Mouse (Mus musculus) heart, postnatal 14 days (tissue): ENCODE results near the gene Dnajc4. TPM values are rescaled to one million over a fixed set of nuclear protein-coding genes. Genes with fewer than 3 reads are reported as not detected.
A peak's percentile ranks its signal among the peaks of the same experiment; 100 is the strongest.

ENCODE experiments used
- DNase-seq, 2 experiments: peaks; one replicate each; pipeline ENCODE4 v3.0.0; 2021 to 2022
- intact Hi-C: fragments of 180-260 bp; cut with DNase I; formaldehyde crosslinking; loops from one replicate; pipeline ENCODE4 v1.15.1; 2025
- long read RNA-seq, 2 experiments: library from polyadenylated mRNA; stranded (forward); transcript quantifications; one replicate each; pipeline ENCODE4 v2.0.0; 2021
- total RNA-seq, 2 experiments: library from RNA; stranded (reverse); gene quantifications; 2 replicates each; pipeline ENCODE4 v1.2.3; 2021

The Dnajc4 gene
- total RNA-seq, result 10 to 100 TPM; 54.8 to 62.7 TPM
- long read RNA-seq, experiment 1, transcript Dnajc4-201 (6 exons, 1,074 nt), result major isoform, 8 of 49 reads
- long read RNA-seq, experiment 1, partial matches to known transcripts, result 6 of 49 reads
- long read RNA-seq, experiment 1, other reads (novel, unspliced or antisense), result 34 of 49 reads
- long read RNA-seq, experiment 2, transcript Dnajc4-201 (6 exons, 1,074 nt), result major isoform, 8 of 41 reads
- long read RNA-seq, experiment 2, partial matches to known transcripts, result 5 of 41 reads
- long read RNA-seq, experiment 2, other reads (novel, unspliced or antisense), result 26 of 41 reads

GRCm38 (mm10) chr19:6992011-6992858 is at the start of gene Dnajc4:
TSS of gene Dnajc4 (minus strand) at chr19:6992572.
- DNase-seq, result peak; percentile 94 to 95
- intact Hi-C loops, result no loop called here

GRCm38 (mm10) chr19:7041171-7041570 is 48.8 kb upstream of the Dnajc4 start:
- intact Hi-C loops, result no loop called here
- no peak for DNase-seq

- intact Hi-C loops, result no loop called here
- DNase-seq, result no peak
Measured at GRCm38 (mm10) chr19:7040637-7041130, 48.3 kb upstream of the Dnajc4 start.

- intact Hi-C loops, result no loop called here
- DNase-seq, result peak; percentile 97 to 98
Measured at GRCm38 (mm10) chr19:7039841-7040636, 47.7 kb upstream of the Dnajc4 start, which contains the start of gene Stip1. TSS of gene Stip1 (minus strand) at chr19:7039967.

DNA sequence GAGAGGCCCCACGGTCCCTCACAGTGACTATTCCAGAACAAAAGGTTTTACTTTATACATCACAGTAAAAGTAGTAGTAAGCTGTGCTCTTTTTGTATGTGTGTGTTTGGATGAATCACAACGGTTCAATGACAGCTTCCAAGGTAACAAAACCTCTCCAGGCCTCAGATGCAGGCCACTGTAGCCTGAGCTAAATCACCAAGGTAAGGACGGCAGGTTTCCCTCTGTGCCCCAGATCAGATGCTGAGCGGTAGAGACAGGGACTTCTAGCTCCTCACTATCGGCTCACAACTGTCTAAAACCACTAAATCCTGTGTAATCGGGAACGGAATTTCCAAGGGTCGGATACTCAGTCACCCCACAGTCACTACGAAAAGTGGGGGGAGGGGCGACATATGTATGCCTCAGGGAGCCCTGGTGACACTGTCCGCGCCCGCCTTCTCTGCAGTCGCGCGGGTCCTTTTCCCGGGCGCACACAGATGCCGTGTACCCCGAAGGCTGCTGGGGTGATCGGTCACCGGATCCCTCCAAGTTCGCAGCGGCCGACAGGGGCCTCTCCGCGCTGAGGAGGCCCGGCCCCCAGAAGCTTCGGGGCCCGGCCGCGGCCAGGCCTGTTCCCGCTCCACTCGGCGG is 46.8 kb upstream of the Dnajc4 start:
- intact Hi-C loops, result no loop called here
- peak; percentile 42 to 51 for DNase-seq

GRCm38 (mm10) chr19:7034006-7034405 is 41.6 kb upstream of the Dnajc4 start:
- DNase-seq, result no peak
- intact Hi-C loops, result loop anchor here (5.0 kb wide), 1 partner anchor 37 kb away; the partner anchor contains the start of genes Nudt22 and Trpt1

DNA sequence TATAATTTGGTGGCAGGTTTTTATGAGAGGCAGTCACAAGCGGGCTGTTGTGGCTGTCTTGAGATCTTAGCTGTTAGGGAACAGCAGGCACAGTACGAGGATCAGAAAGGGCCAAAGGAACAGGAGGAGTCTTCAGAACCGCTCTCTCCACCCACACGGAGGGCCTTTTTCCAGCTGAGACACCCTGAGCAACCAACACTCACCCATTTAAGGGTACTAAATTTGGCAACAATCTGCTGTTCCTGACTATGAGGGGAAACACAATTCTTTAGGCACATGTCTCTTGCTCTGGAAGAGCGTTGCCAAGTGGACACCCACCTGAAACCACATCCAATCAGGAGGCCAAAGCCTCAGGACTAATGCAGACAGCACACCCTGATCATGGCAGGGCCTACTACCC is 37.2 kb upstream of the Dnajc4 start:
- intact Hi-C loops, result no loop called here
- DNase-seq, result no peak

- intact Hi-C loops, result loop anchor here (2.0 to 5.0 kb wide), 4 partner anchors 41 to 528 kb away; partner anchors contain the start of gene Catsperz
- peak; percentile 61 to 68 for DNase-seq
Measured at GRCm38 (mm10) chr19:7020224-7020641, 27.9 kb upstream of the Dnajc4 start.

GRCm38 (mm10) chr19:7019191-7019590 is 26.8 kb upstream of the Dnajc4 start, which contains the start of gene Fermt3:
TSS of gene Fermt3 (minus strand) at chr19:7019469.
- DNase-seq, result peak in 1 of 2 experiments; percentile 51
- intact Hi-C loops, result no loop called here

DNA sequence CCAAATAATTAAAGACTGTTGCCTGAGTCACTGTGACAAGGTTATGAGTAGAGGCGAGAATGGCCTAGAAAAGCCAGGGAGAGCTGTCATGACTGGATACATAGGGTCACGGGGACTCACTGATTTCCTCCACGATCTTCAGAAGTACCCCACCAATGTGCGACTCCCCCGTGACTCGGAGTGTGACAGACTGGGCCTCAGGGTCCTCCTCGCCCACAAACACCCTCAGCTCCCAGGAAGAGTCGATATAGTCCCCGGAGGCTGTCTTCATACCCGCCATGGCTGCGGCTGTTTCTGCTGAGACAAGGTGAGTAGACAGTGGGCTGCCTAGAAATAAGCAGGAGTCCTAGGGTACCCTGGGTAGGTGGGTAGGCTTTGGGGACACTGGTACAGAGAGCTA is 26.2 kb upstream of the Dnajc4 start:
- no peak for DNase-seq
- intact Hi-C loops, result no loop called here

DNA sequence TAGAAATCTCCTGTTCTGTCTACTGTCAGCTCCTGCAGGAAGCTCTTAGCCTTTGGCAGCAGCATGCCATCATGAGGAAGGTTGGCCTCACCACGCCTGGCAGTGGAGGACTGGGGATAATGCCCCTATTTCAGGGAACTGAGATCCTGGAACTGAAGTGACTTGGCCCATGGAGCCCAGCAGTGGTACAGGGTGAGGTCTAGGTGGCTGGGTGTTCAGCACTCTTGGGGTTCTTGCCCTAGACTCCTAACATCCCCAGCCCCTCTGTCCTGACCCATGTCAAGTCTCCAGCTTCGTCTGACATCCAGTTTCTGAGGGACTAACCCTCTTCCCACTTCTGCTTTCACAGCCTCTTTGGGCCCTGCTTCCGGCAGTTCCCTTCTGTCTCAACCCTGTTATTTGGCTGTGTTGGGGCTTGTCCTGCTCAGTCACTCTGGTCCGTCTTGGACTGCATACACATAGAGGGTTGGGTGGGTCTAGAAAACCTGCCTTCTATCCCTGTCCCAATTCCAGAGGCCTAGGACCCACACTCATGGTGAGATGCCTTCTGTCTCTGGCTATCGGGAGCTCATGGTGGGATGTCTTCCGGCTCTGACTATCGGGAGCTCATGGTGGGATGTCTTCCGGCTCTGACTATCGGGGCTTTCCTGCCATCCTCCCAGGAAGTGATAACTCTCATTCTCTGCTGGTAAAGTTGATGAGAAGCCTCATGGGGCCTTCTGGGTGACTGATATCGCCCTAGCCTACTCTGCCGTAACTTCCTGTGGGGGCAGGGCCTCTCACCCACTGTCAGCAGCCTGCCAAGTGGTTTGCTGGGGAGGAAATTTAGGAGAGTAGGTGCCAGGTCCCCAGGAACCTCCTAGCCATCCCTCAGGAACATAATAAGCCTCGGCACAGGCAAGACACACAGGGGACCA is 25.4 kb upstream of the Dnajc4 start:
- intact Hi-C loops, result no loop called here
- DNase-seq, result no peak

GRCm38 (mm10) chr19:7014481-7015135 is 22.2 kb upstream of the Dnajc4 start:
- intact Hi-C loops, result no loop called here
- DNase-seq, result no peak

DNA sequence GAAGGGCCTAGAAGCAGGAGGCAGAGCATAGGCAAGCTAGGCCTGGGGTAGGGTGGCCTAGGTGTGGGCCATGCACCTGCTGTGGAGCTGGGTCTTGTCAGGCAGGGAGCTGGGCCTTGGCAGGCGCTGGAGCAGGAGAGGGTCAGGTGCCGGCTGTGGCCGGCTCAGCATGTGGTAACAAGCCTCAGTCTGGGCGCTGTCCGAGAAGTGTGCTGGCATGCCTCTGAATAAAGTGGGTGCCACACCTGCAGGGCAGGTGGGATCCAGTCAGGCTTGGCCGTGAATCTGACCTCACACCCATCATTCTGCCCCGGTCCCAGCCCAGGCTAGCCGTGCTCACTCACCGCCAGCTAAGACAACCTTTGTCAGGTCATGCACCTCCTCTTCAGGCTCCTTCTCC is 21.6 kb upstream of the Dnajc4 start:
- DNase-seq, result no peak
- intact Hi-C loops, result no loop called here

DNA sequence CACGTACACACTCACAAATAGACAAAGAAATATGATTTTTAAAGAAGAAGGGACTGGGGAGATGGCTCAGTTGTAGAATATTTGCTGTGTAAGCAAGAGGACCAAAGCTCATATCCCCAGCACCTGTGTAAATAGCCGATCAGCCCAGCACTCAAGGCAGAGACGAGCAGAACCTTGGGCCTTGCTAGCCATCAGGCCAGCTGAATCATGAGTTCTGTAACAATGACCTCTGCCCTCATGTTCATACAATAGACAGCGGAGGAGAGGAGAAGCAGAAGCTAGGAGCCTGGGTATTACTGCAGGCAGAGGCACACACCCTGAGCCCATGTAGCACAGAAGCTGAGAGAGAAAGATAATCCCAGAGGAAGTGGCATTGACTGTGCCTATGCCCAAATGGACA is 20.1 kb upstream of the Dnajc4 start:
- no peak for DNase-seq
- intact Hi-C loops, result no loop called here

DNA sequence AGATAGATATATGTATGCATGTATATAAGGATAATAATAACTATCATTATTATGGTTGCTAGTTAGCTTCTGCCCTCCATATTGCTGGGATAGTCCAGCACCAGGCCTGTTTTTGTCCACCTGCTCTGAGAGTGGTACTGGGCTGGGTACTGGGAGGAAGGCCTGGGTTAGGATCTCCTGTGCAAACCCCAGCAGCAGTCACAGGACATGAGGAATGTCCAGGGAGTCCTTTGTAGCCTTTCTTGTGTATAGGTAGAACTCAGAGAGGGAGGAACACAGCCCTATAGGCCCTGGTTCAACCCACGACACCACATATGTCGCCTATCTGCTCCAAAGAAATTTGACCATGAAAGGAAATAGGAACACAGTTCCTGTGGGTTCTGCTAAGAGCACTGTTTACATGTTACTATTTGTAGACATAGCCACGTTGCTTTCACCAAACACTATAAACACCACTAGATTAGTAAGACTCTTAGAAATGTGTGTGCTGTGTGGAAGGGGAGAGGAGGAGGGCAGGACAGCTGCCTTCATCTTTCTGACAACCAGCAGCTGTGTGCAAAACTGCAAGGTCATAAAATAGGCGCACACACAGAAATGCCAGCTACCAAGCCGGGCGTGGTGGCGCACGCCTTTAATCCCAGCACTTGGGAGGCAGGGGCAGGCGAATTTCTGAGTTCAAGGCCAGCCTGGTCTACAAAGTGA is 14.7 kb upstream of the Dnajc4 start:
- intact Hi-C loops, result no loop called here
- DNase-seq, result no peak

GRCm38 (mm10) chr19:6999360-7000063 is 7.1 kb upstream of the Dnajc4 start:
- DNase-seq, result no peak
- intact Hi-C loops, result loop anchor here (5.0 kb wide), 1 partner anchor 33 kb away; no protein-coding TSS in a partner anchor

GRCm38 (mm10) chr19:6997721-6998290 is 5.4 kb upstream of the Dnajc4 start:
- intact Hi-C loops, result loop anchor here (5.0 kb wide), 1 partner anchor 34 kb away; no protein-coding TSS in a partner anchor
- DNase-seq, result no peak
